Mouse (Mus musculus) lung, postnatal 14 days (tissue): ENCODE results near the gene Kdm2a.

Source experiments
- DNase-seq: peaks from one replicate; pipeline ENCODE4 v3.0.0; 2021

Kdm2a gene

GRCm38 (mm10) chr19:4409062-4409461 lies 11.0 kb upstream of the Kdm2a start:
- no peak for DNase-seq

- no peak for DNase-seq
Observed at GRCm38 (mm10) chr19:4404840-4405239, 6.8 kb upstream of the Kdm2a start.

- no peak for DNase-seq
Observed at GRCm38 (mm10) chr19:4398959-4399358, 874 bp upstream of the Kdm2a start.

- DNase-seq, result no peak
Observed at GRCm38 (mm10) chr19:4398630-4398948, 504 bp upstream of the Kdm2a start.

GRCm38 (mm10) chr19:4396998-4397797 lies 887 bp downstream of the Kdm2a start:
- DNase-seq, result peak; percentile 97

GRCm38 (mm10) chr19:4396081-4396997 lies 1.7 kb downstream of the Kdm2a start:
- peak; percentile 32 for DNase-seq

GRCm38 (mm10) chr19:4387276-4387675 lies 10.8 kb downstream of the Kdm2a start:
- DNase-seq, result no peak

GRCm38 (mm10) chr19:4385026-4385425 lies 13.1 kb downstream of the Kdm2a start:
- no peak for DNase-seq

GRCm38 (mm10) chr19:4384322-4384721 lies 13.8 kb downstream of the Kdm2a start:
- no peak for DNase-seq

GRCm38 (mm10) chr19:4383306-4383705 lies 14.8 kb downstream of the Kdm2a start:
- no peak for DNase-seq

GRCm38 (mm10) chr19:4382303-4382702 lies 15.8 kb downstream of the Kdm2a start:
- DNase-seq, result peak; percentile 2

- no peak for DNase-seq
Observed at GRCm38 (mm10) chr19:4370656-4371055, 27.4 kb downstream of the Kdm2a start.

GRCm38 (mm10) chr19:4370254-4370653 lies 27.8 kb downstream of the Kdm2a start:
- no peak for DNase-seq

GRCm38 (mm10) chr19:4349455-4349854 lies 48.6 kb downstream of the Kdm2a start:
- no peak for DNase-seq

- no peak for DNase-seq
Observed at GRCm38 (mm10) chr19:4346479-4346878, 51.6 kb downstream of the Kdm2a start.

- peak; percentile 78 for DNase-seq
Observed at GRCm38 (mm10) chr19:4338162-4338561, 59.9 kb downstream of the Kdm2a start.

- DNase-seq, result peak; percentile 93
Observed at GRCm38 (mm10) chr19:4333791-4334190, 64.3 kb downstream of the Kdm2a start.

GRCm38 (mm10) chr19:4333100-4333775 lies 64.8 kb downstream of the Kdm2a start:
- DNase-seq, result no peak

- peak; percentile 60 for DNase-seq
Observed at GRCm38 (mm10) chr19:4332653-4333052, 65.4 kb downstream of the Kdm2a start.

- no peak for DNase-seq
Observed at GRCm38 (mm10) chr19:4331273-4331672, 66.8 kb downstream of the Kdm2a start.

GRCm38 (mm10) chr19:4330603-4331002 lies 67.5 kb downstream of the Kdm2a start:
- no peak for DNase-seq

- no peak for DNase-seq
Observed at GRCm38 (mm10) chr19:4328737-4329304, 69.3 kb downstream of the Kdm2a start.

- DNase-seq, result no peak
Observed at GRCm38 (mm10) chr19:4326881-4327280, 71.2 kb downstream of the Kdm2a start.
